Mouse (Mus musculus) midbrain, embryonic 12.5 days (tissue): ENCODE data around the gene Pak6. TPM values are rescaled to one million over a fixed set of nuclear protein-coding genes. Genes with fewer than 3 reads are reported as not detected.

Source experiments
- ATAC-seq: fragments of 200-750 bp; cut with Nextera tagmentation; 2 replicates; pipeline ENCODE4 v1.8.0; 2017; ENCODE audit warnings: low read depth, moderate TSS enrichment, moderate library complexity; ENCODE audit not compliant: low FRiP score
- H3K27ac ChIP-seq: fragments of 300-500 bp; sonication (generic); replicated peaks from 2 replicates; pipeline ENCODE4 v1.5.1; 2016; ENCODE audit warnings: mild to moderate bottlenecking
- H3K27me3 ChIP-seq: fragments of 300-500 bp; sonication (generic); 2 replicates; pipeline ENCODE4 v1.6.1; 2016; ENCODE audit warnings: mild to moderate bottlenecking
- H3K36me3 ChIP-seq: fragments of 300-500 bp; sonication (generic); 2 replicates; pipeline ENCODE4 v1.6.1; 2016
- H3K4me1 ChIP-seq: fragments of 300-500 bp; sonication (generic); 2 replicates; pipeline ENCODE4 v1.6.1; 2016
- H3K4me2 ChIP-seq: fragments of 300-500 bp; sonication (generic); replicated peaks from 2 replicates; pipeline ENCODE4 v1.6.1; 2016; ENCODE audit warnings: mild to moderate bottlenecking, moderate library complexity
- H3K4me3 ChIP-seq: fragments of 300-500 bp; sonication (generic); 2 replicates; pipeline ENCODE4 v1.5.1; 2016; ENCODE audit warnings: mild to moderate bottlenecking
- H3K9ac ChIP-seq: fragments of 300-500 bp; sonication (generic); replicated peaks from 2 replicates; pipeline ENCODE4 v1.6.1; 2016; ENCODE audit warnings: mild to moderate bottlenecking, moderate library complexity
- H3K9me3 ChIP-seq: fragments of 300-500 bp; sonication (generic); 2 replicates; pipeline ENCODE4 v1.6.1; 2016; ENCODE audit warnings: mild to moderate bottlenecking
- WGBS: fragments of 180-500 bp; shearing (Covaris S2); methylation state at CpG from one replicate; pipeline ENCODE4 v1.1.7; 2016; 5-methylcytosine and 5-hydroxymethylcytosine counted together
- polyA plus RNA-seq: library from polyadenylated mRNA; unstranded; fragments of >200 nt; fragmentation: Nextera tagmentation; extraction: Ambion mirVana; gene quantifications from 2 replicates; pipeline ENCODE4 v1.2.1, GENCODE M21; 2016

Pak6 gene
- polyA plus RNA-seq, 1 experiment from 2014 or later, result 5.8 TPM

DNA sequence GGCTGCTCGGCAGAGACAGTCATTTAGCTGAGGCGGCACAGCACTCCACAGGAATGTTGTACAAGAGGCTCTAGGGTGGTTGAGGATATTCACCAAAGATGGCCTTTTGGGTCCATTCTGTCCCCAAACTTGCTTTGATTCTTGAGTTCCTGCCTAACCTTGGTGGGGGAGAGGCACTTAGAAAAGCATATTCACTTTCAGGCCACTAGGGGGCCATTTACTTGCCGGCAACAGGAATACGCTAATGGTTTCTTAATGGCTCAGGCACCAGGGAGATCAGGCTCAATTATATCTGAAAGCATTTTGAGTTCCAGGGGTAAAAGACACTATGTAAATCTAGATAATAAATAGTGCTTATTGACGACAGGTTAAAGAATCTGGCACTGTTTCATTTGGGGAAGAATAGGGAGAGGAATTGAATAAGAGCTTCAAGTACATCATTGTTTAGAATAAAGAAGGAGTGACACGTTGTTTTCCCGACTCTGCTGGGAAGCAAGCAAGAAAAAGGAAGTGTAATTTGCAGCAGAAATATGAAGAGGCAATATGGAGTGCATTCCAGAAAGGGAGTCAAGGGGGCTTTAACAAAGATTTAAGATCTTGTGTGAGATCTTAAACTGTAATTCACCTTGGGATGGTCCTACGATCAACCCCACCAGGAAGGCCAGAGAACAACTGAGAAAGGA is 80.3 kb downstream of the Pak6 start:
- H3K27ac ChIP-seq, result no peak overlapping the region
- peaks cover 27% of the 10 kb centered on the region for H3K27me3 ChIP-seq
- H3K4me3 ChIP-seq, result no peak overlapping the region
- peaks cover 29% of the 10 kb centered on the region for H3K4me1 ChIP-seq
- no peak for ATAC-seq
- H3K36me3 ChIP-seq, result no peaks in the 10 kb centered on the region
- WGBS, result 33% methylated on average over 8 of the region's 8 CpGs
- H3K4me2 ChIP-seq, result no peak overlapping the region
- H3K9me3 ChIP-seq, result no peaks in the 10 kb centered on the region
- no peak overlapping the region for H3K9ac ChIP-seq

DNA sequence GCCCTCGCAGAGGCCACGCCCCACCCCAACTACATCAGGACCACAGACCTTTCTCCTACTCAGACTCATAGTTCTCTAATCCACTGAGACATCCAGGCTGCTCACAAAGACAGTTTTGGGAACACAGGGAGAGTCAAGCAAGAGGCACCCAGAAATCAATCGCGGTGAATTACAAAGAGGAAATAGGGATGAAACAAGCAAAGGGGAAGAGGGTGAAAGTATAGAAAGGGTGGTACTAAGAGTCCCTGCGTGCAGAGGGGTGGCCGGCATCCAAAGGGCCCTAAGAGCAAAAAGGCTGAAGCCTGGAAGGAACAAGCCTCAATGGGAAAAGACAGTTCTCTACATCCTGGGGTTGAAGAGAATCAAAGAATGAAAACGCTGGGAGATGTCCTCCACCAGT is 81.5 kb downstream of the Pak6 start:
- Histone ChIP-seq H3K4me1 (peaks cover 41% of the 10 kb centered on the region), H3K36me3 (no peaks in the 10 kb centered on the region), H3K27me3 (peaks cover 27% of the 10 kb centered on the region), H3K27ac (no peak overlapping the region), H3K9ac (no peak overlapping the region), H3K4me3 (0 out of 2 replicates have a peak overlapping the region, but pooled peaks have one; percentile 96), H3K4me2 (peak overlapping the region; percentile 96), H3K9me3 (no peaks in the 10 kb centered on the region)
- ATAC-seq, result no peak
- 9% methylated on average over 7 of the region's 7 CpGs for WGBS

GRCm38 (mm10) chr2:118745232-118745884 is 82.3 kb downstream of the Pak6 start, which contains the start of gene Inafm2:
Gene Inafm2, plus strand, starts transcription at chr2:118745758.
- H3K9me3 ChIP-seq, result no peaks in the 10 kb centered on the region
- peaks cover 27% of the 10 kb centered on the region for H3K27me3 ChIP-seq
- peak; percentile 89 for ATAC-seq
- peak within 1 kb of the TSS; percentile 96 for H3K4me2 ChIP-seq
- no peaks in the 10 kb centered on the region for H3K36me3 ChIP-seq
- H3K27ac ChIP-seq, result peak within 1 kb of the TSS; percentile 65
- H3K4me3 ChIP-seq, result peak within 1 kb of the TSS; percentile 96
- H3K9ac ChIP-seq, result peak within 1 kb of the TSS; percentile 96
- under 1% methylated on average over 42 of the region's 57 CpGs for WGBS
- peaks cover 48% of the 10 kb centered on the region for H3K4me1 ChIP-seq

DNA sequence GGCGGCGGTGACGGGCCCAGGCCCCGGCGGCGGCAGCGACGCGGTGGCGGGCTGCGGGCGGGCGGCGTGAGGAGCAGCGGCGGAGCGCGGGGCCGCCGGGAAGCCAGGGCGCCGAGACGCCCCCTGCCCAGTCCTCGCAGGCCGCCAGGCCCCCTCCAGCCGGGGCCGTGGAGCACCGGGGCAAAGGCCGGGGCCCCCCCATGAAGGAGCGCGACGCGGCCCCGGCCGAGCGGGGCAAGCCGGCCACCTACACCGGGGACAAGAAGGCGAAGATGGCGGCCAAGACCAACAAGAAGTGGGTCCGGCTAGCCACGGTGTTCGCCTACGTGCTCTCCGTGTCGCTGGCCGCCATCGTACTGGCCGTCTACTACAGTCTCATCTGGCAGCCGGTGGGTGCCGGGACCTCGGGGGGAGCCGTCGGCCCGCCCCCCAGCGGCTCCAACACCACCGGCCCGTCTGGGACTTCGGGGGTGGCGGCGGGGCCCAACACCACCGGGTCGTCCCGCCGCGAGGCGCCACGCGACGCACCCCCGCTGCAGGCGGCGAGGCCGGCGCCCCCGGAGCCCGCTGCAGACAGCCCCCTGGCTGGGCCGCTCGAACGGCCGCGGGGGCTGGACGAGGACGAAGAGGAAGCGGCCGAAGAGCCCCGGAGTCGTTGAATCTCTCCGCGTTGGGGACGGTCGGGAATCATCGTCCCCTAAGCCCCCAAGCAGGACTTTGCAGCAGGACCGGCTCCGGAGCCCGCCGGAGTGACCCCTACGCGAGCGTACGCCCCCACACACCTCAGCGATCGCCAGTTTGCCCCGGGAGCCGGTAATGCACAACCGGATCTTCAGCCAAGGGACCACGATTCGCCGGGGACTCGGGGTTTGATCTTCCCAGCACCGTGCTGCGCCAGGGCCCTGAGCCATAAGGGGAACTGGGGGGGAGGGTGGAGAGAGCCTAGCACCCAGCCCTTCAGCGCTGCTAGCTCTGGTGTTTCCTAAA is 83.1 kb downstream of the Pak6 start:
- Histone ChIP-seq H3K9ac (peak overlapping the region; percentile 96), H3K4me1 (peaks cover 49% of the 10 kb centered on the region), H3K36me3 (no peaks in the 10 kb centered on the region), H3K4me3 (peak overlapping the region; percentile 96), H3K27ac (peak overlapping the region; percentile 65), H3K9me3 (no peaks in the 10 kb centered on the region), H3K27me3 (peaks cover 27% of the 10 kb centered on the region), H3K4me2 (peak overlapping the region; percentile 96)
- peak; percentile 60 for ATAC-seq
- WGBS, result under 1% methylated on average over 75 of the region's 113 CpGs

DNA sequence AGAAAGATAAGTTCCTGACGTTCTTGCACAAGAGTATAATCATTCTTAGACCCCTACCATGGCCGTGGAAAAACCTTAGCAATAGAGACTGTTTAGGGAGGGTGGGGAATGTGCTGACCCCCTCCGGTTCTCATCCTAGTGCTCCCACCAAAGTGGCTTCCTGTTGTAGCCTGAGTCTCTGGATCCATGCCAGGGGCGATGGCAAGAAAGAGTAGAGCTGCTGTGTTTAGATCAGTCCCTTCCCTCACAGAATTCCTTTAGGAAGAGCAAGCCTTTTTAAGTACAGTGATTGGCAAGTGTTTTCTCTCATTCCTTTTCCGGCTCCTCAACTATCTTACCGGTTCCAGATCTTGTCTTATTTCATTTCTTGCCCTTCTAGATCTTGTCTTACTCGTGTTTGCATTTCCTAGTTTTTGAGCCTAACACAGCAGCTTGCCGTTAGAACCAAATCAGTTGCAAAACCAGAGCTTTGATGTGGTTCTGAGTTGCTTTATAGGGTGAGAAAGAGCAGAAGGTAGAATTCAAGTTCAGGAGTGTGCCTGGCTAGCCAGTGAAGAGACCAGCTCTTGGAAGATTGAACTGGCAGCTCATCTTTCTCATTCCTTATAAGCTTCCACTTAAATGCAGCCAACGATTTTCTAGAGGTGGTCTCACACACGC is 84.3 kb downstream of the Pak6 start:
- peaks cover 49% of the 10 kb centered on the region for H3K4me1 ChIP-seq
- H3K36me3 ChIP-seq, result no peaks in the 10 kb centered on the region
- WGBS, result 44% methylated on average over 10 of the region's 10 CpGs
- peaks cover 22% of the 10 kb centered on the region for H3K27me3 ChIP-seq
- no peak for ATAC-seq
- no peaks in the 10 kb centered on the region for H3K9me3 ChIP-seq
- peak overlapping the region; percentile 96 for H3K4me3 ChIP-seq
- 0 out of 2 replicates have a peak overlapping the region, but pooled peaks have one; percentile 10 for H3K27ac ChIP-seq
- H3K9ac ChIP-seq, result no peak overlapping the region
- peak overlapping the region; percentile 96 for H3K4me2 ChIP-seq

Other genes starting within 250 kb of the Pak6 start
- gene Srp14, start 183.6 kb upstream of the Pak6 start, polyA plus RNA-seq, result 280 and 286 TPM in 2 replicates
- gene Bmf, start 113.6 kb upstream of the Pak6 start, polyA plus RNA-seq, result 2.1 and 4.1 TPM in 2 replicates
- gene Bub1b, start 65.1 kb upstream of the Pak6 start, polyA plus RNA-seq, result 92.1 and 94.5 TPM in 2 replicates
- not detected in 2 replicates for gene Ankrd63, start 40.7 kb downstream of the Pak6 start, polyA plus RNA-seq
- gene Plcb2, start 65.1 kb downstream of the Pak6 start, polyA plus RNA-seq, result 0.17 and 0.50 TPM in 2 replicates
- gene Inafm2, start 82.5 kb downstream of the Pak6 start, polyA plus RNA-seq, result 25.1 TPM in 2 replicates
- 1.9 and 2.2 TPM in 2 replicates for gene Ccdc9b, start 99.4 kb downstream of the Pak6 start, polyA plus RNA-seq
- not detected in 2 replicates for gene Phgr1, start 109.5 kb downstream of the Pak6 start, polyA plus RNA-seq
- gene Disp2, start 116.4 kb downstream of the Pak6 start, polyA plus RNA-seq, result 17.5 and 17.8 TPM in 2 replicates
- 134 and 147 TPM in 2 replicates for gene Knstrn, start 150.7 kb downstream of the Pak6 start, polyA plus RNA-seq
- gene Ivd, start 198.7 kb downstream of the Pak6 start, polyA plus RNA-seq, result 49.0 and 55.2 TPM in 2 replicates
- 6.4 and 6.7 TPM in 2 replicates for gene Bahd1, start 237.1 kb downstream of the Pak6 start, polyA plus RNA-seq